Mouse (Mus musculus) intestine, embryonic 15.5 days (tissue): Measurements from ENCODE around the gene Gm20425. TPM values are rescaled to one million over a fixed set of nuclear protein-coding genes. Genes with fewer than 3 reads are reported as not detected.

Source experiments
- ATAC-seq: fragments of 200-750 bp; cut with Nextera tagmentation; 2 replicates; pipeline ENCODE4 v1.8.0; 2017; ENCODE audit warnings: moderate TSS enrichment, moderate library complexity
- H3K27ac ChIP-seq: fragments of 300-500 bp; sonication (generic); 2 replicates; pipeline ENCODE4 v1.5.1; 2015; ENCODE audit warnings: mild to moderate bottlenecking, inconsistent platforms
- H3K27me3 ChIP-seq: fragments of 300-500 bp; sonication (generic); replicated peaks from 2 replicates; pipeline ENCODE4 v1.6.1; 2015; ENCODE audit warnings: inconsistent platforms
- H3K36me3 ChIP-seq: fragments of 300-500 bp; sonication (generic); 2 replicates; pipeline ENCODE4 v1.6.1; 2015; ENCODE audit warnings: inconsistent platforms
- H3K4me1 ChIP-seq: fragments of 300-500 bp; sonication (generic); replicated peaks from 2 replicates; pipeline ENCODE4 v1.6.1; 2015; ENCODE audit warnings: inconsistent platforms
- H3K4me2 ChIP-seq: fragments of 300-500 bp; sonication (generic); replicated peaks from 2 replicates; pipeline ENCODE4 v1.6.1; 2015; ENCODE audit warnings: mild to moderate bottlenecking, inconsistent platforms
- H3K4me3 ChIP-seq: fragments of 300-500 bp; sonication (generic); replicated peaks from 2 replicates; pipeline ENCODE4 v1.5.1; 2015; ENCODE audit warnings: inconsistent platforms
- H3K9ac ChIP-seq: fragments of 300-500 bp; sonication (generic); 2 replicates; pipeline ENCODE4 v1.6.1; 2015; ENCODE audit warnings: inconsistent platforms
- H3K9me3 ChIP-seq: fragments of 300-500 bp; sonication (generic); 2 replicates; pipeline ENCODE4 v1.6.1; 2016; ENCODE audit warnings: inconsistent platforms
- WGBS: fragments of 180-500 bp; shearing (Covaris S2); methylation state at CpG from one replicate; pipeline ENCODE4 v1.1.7; 2015; 5-methylcytosine and 5-hydroxymethylcytosine counted together
- polyA plus RNA-seq: library from polyadenylated mRNA; unstranded; fragments of >200 nt; fragmentation: Nextera tagmentation; extraction: Ambion mirVana; gene quantifications from 2 replicates; pipeline ENCODE4 v1.2.1, GENCODE M21; 2015

The Gm20425 gene
- polyA plus RNA-seq, 1 experiment from 2014 or later, result 8.8 TPM

GRCm38 (mm10) chr9:103146703-103147102, 83.4 kb downstream of the Gm20425 start:
- no peak overlapping the region for H3K27ac ChIP-seq
- no peaks in the 10 kb centered on the region for H3K4me1 ChIP-seq
- WGBS, result 60% methylated on average over 9 of the region's 9 CpGs
- H3K36me3 ChIP-seq, result no peaks in the 10 kb centered on the region
- H3K9me3 ChIP-seq, result no peaks in the 10 kb centered on the region
- no peaks in the 10 kb centered on the region for H3K27me3 ChIP-seq
- no peak for ATAC-seq
- no peak overlapping the region for H3K4me3 ChIP-seq
- no peak overlapping the region for H3K4me2 ChIP-seq
- H3K9ac ChIP-seq, result no peak overlapping the region

- Histone ChIP-seq H3K27me3 (no peaks in the 10 kb centered on the region), H3K27ac (no peak overlapping the region), H3K4me3 (no peak overlapping the region), H3K4me2 (no peak overlapping the region), H3K9me3 (no peaks in the 10 kb centered on the region), H3K36me3 (no peaks in the 10 kb centered on the region), H3K9ac (no peak overlapping the region), H3K4me1 (no peaks in the 10 kb centered on the region)
- WGBS, result 84% methylated on average over 10 of the region's 10 CpGs
- no peak for ATAC-seq
Observed at GRCm38 (mm10) chr9:103146257-103146656, 83.8 kb downstream of the Gm20425 start.

GRCm38 (mm10) chr9:103145351-103145750, 84.8 kb downstream of the Gm20425 start:
- ATAC-seq, result no peak
- WGBS, result 72% methylated on average over 5 of the region's 5 CpGs
- Histone ChIP-seq H3K36me3 (no peaks in the 10 kb centered on the region), H3K4me3 (no peak overlapping the region), H3K4me1 (no peaks in the 10 kb centered on the region), H3K27ac (no peak overlapping the region), H3K9me3 (no peaks in the 10 kb centered on the region), H3K9ac (no peak overlapping the region), H3K4me2 (no peak overlapping the region), H3K27me3 (no peaks in the 10 kb centered on the region)

- 46% methylated on average over 4 of the region's 4 CpGs for whole genome bisulfite sequencing
- H3K9ac ChIP-seq, result no peak overlapping the region
- no peak for ATAC-seq
Observed at GRCm38 (mm10) chr9:103143881-103144280, 86.2 kb downstream of the Gm20425 start.

GRCm38 (mm10) chr9:103141266-103141665, 88.8 kb downstream of the Gm20425 start:
- no peaks in the 10 kb centered on the region for H3K9me3 ChIP-seq
- no peaks in the 10 kb centered on the region for H3K27me3 ChIP-seq
- ATAC-seq, result no peak
- H3K27ac ChIP-seq, result no peak overlapping the region
- H3K36me3 ChIP-seq, result no peaks in the 10 kb centered on the region
- H3K9ac ChIP-seq, result no peak overlapping the region
- no peak overlapping the region for H3K4me2 ChIP-seq
- no peaks in the 10 kb centered on the region for H3K4me1 ChIP-seq
- H3K4me3 ChIP-seq, result no peak overlapping the region
- 77% methylated on average over 7 of the region's 7 CpGs for WGBS

More at GRCm38 (mm10) chr9:103143881-103144280, 86.2 kb downstream of the Gm20425 start:
- Histone ChIP-seq H3K9me3 (no peaks in the 10 kb centered on the region), H3K36me3 (no peaks in the 10 kb centered on the region), H3K27ac (no peak overlapping the region), H3K4me3 (no peak overlapping the region), H3K27me3 (no peaks in the 10 kb centered on the region), H3K4me2 (no peak overlapping the region), H3K4me1 (no peaks in the 10 kb centered on the region)

- WGBS, result 84% methylated on average over 6 of the region's 6 CpGs
- H3K4me3 ChIP-seq, result no peak overlapping the region
- H3K9me3 ChIP-seq, result no peaks in the 10 kb centered on the region
- H3K36me3 ChIP-seq, result no peaks in the 10 kb centered on the region
- no peak for ATAC-seq
- no peak overlapping the region for H3K27ac ChIP-seq
- H3K27me3 ChIP-seq, result no peaks in the 10 kb centered on the region
- H3K4me1 ChIP-seq, result no peaks in the 10 kb centered on the region
- H3K4me2 ChIP-seq, result no peak overlapping the region
- no peak overlapping the region for H3K9ac ChIP-seq
Observed at GRCm38 (mm10) chr9:103140384-103140783, 89.7 kb downstream of the Gm20425 start.

Other genes with a start within 250 kb of the Gm20425 start
- 11.3 and 11.7 TPM in 2 replicates for gene Slco2a1, start 241.6 kb downstream of the Gm20425 start, polyA plus RNA-seq
- 5.7 and 5.9 TPM in 2 replicates for gene Rab6b, start 118.5 kb downstream of the Gm20425 start, polyA plus RNA-seq
- 46.4 and 55.2 TPM in 2 replicates for gene Srprb, start 28.2 kb downstream of the Gm20425 start, polyA plus RNA-seq
- 188 and 277 TPM in 2 replicates for gene Trf, start 137 bp upstream of the Gm20425 start, polyA plus RNA-seq
- 2.3 and 2.4 TPM in 2 replicates for gene 1300017J02Rik, start 74.8 kb upstream of the Gm20425 start, polyA plus RNA-seq
- 55.4 and 62.3 TPM in 2 replicates for gene Topbp1, start 74.9 kb upstream of the Gm20425 start, polyA plus RNA-seq
- 90.7 and 97.1 TPM in 2 replicates for gene Cdv3, start 135.5 kb upstream of the Gm20425 start, polyA plus RNA-seq